Mouse (Mus musculus) frontal cortex, postnatal 10 days (tissue): ENCODE results near the gene Fastkd5.

Source experiments
- DNase-seq, 2 experiments: peaks; one replicate each; pipeline ENCODE4 v3.0.0; 2022; ENCODE audit warnings: low spot score in 2 of 2, mixed read lengths in 1 of 2

The Fastkd5 gene

DNA sequence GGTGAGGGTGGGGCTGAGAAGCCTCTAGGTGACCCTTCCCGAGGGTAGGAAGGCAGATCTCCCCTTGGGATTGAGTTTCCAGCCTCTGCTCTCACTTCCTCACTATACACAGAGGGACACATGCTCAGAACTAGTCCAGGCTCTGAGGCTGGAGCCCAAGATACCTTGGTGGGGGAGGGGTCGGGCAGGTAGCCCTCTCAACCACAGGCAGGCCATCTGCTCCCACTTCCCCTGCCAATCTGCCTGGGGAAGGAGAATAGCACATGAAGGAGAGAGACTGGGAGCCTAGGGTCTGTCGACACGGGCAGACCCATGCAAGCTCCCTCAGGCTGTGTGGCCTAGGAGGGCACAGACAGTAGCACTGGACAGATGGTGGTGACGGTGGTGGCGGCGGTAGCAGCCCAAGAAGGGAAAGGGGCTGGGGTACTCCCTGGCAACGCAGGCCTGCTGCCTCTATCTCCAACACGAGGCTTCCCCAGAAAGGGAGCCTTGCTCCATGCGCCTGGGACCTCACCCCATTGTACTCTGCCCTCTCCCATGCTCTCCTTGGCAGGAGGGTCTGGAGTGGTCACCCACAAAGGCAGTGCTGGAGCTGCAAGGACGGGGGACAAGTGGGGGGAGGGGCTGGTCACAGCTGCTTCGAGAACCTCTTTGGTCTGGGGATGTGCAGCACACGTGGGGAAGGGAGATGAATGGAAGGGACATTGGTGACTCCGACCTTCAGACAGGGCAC is 4.3 kb upstream of the Fastkd5 start:
- DNase-seq, result no peak

DNA sequence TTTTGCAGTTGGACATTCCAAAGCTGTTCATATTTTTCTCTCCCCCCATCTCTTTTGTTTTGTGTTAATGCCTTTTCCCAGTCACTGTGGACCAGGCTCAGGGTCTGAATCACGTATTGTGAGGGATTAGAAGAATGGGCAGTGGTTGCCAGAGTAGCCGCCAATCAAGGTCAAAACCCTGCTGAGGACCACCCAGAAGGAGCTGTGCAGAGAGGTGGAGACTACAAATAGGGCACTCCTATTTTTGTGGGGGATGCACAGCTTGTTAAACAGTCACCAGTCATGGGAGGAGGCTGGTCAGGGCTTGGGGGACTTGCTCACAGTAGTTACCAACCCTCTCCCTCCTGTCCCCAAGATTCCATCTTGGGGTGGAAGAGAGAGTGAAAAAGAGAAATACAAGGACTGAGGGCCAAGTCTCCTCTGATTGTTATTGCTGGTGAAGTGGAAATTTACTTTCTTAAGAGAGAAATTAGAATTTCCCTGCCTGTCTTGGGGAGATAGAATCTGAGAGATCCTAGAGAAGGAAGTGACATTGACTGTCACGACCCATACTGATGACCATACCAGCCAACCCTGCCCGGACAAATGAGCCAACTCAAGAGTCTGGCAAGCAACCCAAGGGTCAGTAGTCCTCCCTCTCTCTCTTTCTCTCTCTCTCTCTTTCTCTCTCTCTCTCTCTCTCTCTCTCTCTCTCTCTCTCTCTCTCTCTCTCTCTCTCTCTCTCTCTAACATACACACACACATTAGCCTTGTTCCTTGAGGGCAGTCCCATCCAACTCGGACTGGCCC is 3.3 kb upstream of the Fastkd5 start:
- no peak for DNase-seq

DNA sequence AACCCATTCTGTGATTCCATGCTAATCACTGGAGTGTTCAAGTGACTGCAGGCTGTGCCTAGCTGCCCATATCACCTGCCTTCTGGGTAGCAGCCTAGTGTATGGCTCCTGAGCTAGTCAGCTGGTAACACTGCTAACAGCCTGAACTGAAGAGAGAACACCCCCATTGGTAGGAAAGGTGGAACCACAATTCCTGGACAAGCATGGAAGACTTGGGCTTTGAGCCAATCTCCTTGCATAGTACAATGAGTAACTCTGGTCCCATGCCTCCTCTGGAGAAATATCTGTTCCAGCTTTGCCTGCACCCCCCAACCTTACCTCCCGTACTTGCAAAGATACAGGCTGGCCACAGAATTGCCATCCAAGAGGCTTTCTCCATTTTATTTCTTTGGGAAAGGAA is 2.6 kb upstream of the Fastkd5 start:
- DNase-seq, result no peak

DNA sequence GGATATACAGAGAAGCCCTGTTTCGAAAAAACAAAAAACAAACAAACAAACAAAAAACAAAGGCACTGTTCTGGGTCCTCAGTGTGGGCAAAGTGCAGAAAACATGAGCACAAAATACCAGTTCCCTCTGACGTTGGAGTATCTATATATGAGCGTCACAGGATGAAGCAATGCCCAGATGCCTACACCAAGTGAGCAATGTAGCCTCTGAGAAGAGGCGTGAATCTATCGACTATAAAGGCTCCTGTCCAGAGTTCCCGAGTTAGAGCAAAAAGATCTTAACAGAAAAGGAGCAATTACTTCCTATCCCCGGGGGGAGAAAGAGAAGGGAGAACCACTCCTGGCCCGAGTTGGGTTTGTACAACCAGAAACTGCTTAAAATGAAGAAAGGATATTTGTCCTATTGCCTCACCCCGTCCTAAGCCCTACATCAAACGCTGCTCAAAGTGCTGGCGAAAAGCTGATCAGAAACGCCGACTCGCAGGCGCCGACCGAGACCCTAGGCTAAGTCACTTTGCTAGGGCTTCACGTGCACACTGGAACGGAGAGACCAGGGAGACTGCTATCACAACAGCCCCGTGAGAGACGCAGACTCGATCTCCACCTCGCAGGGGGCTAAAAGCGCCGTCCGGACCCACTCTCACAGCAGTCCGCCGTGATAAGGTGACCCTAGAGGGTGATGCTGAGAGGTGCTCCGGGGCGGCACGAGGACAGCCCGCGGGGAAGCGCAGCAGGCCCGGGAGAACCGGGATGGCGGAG is 568 bp downstream of the Fastkd5 start:
- DNase-seq, result no peak

DNA sequence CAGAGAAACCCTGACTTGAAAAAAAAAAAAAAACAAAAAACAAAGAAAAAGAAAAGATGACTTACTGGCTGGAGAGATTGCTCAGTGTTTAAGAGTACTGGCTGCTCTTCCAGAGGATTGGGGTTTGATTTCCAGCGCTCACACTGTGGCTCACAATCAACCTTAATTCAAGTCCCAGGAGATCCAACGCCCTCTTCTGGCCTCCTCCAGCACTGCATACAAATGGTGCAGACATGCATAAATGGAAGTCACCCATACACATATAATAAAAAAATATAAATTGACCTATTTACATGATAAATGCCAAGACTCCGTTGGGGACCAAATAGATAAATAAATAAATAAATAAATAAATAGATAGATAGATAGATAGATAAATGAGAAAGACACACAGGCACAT is 1.4 kb downstream of the Fastkd5 start:
- no peak for DNase-seq

DNA sequence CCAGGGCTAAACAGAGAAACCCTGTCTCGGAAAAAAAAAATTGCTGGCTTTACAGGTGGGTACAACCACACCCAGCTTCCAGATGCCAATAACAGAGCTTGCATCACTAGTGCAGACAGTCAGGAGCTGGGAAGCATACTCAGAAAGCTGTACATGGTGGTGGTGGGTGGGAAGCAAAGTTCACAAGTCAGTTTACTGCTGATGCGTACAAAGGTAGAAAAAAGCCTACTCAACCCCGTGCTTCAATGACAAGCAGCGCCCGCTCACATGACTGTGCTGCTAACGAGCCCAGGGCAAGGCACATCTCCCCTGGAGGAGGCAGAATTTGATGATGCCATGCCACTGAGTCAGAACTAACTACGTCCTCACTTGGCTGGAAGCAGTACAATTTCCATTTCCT is 10.9 kb downstream of the Fastkd5 start:
- DNase-seq, result no peak

DNA sequence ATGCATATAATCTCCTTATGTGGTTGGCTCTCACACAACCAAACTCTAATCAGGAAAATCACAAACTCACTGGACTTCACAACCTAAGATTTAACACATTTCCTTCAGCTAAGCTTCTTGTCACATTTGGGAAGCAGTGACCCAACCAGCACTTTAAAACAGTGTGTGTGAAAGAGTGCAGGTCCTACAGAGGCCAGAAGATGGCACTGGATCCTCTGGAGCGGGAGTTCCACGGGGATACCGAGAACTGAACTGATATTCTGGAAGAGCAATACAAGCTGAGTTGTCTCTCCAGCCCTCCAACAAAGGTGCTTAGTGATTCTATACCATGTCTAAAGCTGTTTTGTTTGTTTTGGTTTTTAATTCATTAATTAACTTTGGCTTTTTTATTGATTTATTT is 16.7 kb downstream of the Fastkd5 start:
- DNase-seq, result no peak

DNA sequence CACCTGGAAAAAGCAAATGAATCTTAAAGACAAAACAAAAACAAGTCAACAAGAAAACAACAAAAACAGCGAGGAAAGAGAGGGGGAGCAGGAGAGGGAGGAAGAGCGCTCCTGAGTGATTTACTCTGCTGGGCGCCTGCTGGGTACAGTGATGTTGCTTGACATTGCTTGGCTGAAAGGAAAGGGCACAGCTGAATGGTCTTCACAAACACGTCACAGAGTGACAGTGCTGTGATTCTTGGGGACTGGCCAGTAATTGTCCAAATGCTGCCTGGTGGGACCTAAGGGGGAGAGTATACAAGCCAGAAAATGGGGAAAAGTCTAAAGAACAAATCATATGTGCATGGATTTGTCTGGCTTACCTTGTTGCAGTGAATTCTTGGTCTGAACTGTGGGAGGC is 27.6 kb downstream of the Fastkd5 start:
- no peak for DNase-seq

DNA sequence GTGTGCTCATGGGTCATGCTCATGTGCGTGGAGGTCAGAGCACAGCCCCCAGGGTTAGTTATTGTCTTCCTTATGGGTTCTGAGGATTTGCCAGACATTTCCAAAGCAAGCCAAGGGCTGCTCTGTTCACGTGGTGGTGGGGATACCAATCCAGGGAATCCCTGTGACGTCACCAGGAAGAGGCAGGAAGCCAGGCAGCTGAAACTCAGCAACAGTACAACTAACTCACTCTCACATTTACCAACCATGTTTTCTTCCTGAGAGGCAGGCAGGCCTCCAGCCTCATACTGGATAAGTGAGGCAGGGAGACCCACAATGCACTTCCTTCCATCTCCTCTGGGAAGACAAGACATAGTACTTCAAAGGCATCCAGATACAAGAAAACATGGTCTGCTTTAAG is 31.4 kb downstream of the Fastkd5 start:
- DNase-seq, result no peak

DNA sequence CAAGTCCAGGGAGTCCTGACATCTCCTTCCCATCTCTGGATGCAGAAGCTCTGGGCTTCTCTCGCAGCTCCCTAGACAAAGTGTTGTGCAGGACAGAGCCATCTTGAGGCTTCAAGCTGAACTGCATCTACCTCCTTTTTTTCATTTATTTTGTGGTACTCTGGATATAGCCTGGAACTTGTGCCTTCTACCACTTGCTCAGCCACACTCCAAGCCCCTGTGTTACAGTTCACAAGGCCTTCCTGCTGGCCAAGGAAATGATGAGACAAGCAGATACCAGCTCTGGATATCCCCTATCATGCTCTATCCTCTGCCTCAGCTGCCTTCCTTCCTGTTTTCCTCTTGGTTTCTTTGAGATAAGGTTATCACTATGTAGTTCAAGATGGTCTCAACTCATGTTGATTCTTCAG is 32.2 kb downstream of the Fastkd5 start:
- DNase-seq, result no peak

DNA sequence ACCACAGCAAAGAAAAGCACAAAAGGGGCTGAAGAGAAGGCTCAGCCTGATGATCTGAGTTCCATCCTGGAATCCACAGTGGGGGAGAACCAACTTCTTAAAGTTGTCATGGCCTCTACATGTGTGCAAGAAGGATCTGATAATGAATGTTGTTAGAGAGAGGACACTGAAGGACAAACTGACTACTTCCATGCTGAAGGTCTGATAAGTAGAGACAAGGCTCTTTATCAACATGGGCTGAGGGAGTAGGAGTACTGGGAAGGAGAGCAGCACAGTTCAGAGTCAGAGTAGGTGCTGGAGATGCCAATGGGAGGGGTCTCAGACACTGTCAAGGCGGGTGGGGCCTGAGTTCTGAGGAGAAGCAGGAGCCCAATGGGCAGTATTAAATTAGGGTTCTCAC is 34.2 kb downstream of the Fastkd5 start:
- no peak for DNase-seq

DNA sequence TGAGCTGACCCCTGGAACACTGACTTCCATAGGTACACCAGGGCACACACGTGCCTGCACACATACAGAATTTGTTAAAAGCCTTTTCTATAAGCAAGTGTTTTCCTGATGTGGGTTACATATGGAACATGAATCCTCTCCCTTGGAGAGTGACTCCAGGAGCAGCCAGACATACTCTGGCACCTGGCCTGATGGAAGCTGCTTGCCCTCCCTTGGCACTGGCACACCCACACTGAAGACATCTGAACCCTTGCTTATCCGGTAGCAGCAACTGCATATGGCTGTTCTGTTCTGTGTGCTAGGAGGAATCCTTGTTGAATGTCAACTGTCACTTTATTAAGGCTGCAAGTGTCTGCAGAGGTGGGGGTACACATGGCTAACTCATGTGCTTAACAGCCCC is 38.8 kb downstream of the Fastkd5 start:
- DNase-seq, result no peak

DNA sequence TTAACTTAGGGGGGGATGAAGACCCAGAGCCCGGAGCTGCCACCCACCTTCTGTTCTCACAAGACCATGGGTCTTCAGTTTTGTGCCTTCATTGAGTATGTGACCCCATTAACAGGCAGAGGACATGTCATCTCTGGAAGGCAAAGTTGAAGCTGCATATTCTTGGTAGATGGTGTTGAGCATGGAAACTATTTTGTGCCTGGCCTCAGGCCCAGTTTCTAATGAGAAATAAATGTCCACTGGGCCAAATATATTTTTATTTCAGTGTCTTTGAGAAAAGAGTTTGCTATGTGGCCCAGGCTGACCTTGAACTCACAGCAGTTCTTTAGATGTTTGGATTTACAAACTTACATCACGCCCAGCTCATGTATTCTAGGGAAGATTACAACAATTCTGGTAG is 40.1 kb downstream of the Fastkd5 start:
- no peak for DNase-seq

DNA sequence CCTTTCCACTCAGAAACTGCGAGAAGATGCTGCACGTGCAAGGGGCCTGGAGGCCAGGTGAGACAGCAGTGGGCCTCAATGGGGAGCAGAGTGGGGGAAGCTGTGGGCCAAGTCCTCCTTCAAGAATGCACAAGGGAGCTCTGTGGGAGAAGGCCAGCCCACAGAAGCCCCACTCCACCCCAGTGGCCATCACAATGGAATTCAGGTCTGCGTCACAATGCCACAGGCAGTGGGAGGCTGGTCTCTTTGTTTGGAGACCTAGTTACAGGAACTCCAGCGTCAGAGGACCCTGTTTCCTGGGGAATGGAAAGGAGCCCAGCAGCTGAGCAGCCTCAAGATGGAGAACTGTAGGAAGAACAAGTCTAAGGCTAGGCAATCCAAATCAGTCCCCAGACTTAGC is 40.7 kb downstream of the Fastkd5 start:
- no peak for DNase-seq

DNA sequence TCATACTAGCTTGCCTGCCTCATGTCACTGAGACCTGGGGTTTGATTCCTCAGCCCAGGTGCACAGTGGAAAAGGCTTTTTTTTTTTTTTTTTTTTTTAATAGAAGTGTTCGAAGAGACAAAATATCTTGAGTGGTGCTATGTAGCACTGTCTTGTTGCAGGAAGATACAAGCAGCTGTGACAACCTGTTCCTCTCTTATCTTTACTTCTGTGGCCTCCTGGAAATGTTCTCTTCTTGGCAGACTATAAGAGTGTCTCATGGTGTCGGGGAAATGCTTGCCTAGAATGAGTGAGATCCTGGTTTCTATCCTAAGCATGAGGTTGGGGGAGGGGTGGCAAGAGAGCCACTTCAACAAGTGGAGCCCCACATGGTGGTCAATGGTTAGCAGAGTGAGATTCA is 41.5 kb downstream of the Fastkd5 start:
- no peak for DNase-seq

DNA sequence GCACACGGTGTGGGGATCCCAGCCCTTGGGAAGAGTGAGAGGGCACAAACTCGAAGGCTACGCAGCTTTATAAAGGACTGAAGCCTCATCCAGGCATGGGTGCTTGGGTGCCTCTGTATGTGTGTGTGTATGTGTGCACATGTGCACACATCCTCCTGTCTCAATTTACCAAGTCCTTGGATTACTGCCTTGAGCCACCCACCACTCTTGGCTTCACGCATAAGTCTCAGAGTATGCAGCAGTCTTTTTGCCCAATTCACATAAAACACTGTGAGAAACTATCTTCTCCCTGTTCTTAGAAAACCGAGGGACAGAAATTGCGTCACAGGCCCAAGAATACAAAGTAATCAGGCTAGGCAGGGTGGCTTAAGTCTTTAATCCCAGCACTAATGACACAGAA is 43.8 kb downstream of the Fastkd5 start:
- DNase-seq, result no peak

DNA sequence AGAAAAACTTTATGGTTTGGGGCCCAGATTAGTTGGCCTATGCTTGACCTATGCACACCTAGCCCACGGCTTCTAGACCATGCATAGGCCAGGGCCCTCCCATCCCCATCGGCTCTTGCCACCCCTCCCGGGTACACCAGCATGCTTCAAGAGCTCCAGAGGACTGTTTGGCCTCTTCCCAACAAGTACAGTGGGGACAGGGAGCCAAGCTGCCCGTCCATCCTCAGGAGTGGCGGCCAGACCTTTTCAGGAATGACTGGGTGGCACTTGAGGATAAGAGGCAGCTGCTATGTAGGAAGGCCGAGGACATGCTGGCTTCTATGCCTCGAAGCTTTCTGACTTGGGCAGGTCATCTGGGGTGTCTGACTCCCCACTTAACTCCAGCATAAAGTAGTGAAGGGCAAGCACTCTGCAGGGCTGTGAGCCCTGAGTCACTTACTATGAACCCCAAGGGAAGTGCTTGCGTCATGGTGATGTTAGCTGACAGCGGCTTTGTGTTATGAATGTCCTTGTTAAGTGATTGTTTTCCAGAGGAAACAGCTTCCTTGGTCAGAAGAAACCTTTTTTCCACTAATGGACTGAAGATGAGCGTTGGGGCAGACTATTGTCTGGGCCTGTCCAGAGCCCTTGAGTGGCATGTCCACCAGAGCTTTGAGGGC is 45.8 kb downstream of the Fastkd5 start:
- DNase-seq, result no peak

DNA sequence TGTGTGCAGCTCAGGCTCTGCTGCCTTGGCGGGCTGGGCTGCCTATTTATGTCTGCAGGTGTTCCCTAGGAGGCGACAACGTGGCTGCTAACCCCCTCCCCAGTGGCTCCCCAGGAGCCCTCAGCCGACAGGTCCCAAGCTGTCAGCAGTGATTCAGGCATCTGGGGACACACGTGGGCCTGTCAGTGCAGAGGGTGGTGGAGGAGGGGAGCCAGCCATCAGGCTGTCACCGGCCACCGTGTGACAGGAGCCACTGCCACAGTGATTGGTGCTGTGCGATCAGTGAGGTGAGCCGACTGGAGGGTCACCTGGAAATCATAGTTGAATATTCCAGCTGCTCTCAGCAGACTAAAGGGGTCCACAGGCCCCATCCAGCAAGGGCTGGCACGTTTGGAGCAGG is 47.3 kb downstream of the Fastkd5 start, which contains the start of gene Avp:
Gene Avp, minus strand, starts transcription at position 3 of the 400 bp plus-strand sequence.
- no peak for DNase-seq

DNA sequence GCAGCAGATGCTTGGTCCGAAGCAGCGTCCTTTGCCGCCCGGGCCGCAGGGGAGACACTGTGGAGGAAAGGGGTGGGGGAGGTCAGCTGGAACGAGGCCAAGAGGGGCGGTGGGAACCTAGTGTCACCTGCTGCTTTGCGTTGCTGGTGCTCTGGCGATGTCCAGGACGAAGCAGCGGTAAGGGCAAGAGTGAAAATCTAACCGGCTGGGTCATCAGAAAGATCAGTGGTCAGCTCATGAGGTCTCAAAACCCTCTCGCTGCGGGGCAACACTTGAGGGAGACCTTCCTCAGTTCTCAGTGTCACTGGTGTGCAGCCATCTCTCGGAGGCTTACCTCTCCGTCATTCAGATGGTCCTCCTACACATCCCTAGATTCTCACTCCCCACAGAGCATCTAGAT is 48.6 kb downstream of the Fastkd5 start:
- no peak for DNase-seq

DNA sequence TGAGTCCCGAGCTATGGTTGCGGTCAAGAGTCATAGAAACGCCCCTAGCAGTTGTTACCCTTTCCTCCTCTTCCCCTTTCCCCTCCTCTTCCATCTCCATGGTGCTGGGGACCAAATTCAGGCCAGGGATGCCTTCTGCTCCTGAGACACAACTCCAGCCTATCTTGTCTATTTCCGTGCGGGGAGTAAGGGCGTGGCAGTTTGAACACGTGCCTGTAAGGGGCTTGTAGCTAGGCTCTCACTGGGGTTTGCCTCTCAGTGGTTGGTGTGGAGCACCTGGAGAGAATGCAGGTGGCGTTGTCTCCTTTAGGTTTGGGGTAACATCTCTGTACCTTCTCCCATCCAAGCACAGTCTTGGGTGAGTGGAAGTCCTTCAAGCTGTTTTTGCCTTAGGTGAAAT is 50.0 kb downstream of the Fastkd5 start:
- no peak for DNase-seq

DNA sequence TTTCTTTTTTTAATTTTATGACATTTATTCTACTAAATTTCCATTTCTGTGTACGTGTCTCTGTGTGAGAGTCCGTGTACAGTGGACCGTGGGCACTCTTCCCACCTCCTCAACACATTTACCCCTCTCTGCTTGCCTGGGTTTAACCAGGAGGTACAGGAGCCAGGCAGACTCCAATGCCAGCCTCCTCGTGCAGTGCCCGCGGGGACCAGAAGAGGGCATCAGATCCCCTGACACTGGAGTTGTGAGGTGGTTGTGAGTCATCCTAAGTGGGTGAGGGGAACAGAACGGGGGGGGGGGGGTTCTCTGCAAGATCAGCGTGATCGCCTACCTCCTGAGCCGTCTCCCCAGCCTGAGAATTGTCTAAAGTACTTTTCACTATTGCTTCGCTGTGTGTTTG is 51.7 kb downstream of the Fastkd5 start:
- peak in 1 of 2 experiments; percentile 45 for DNase-seq

DNA sequence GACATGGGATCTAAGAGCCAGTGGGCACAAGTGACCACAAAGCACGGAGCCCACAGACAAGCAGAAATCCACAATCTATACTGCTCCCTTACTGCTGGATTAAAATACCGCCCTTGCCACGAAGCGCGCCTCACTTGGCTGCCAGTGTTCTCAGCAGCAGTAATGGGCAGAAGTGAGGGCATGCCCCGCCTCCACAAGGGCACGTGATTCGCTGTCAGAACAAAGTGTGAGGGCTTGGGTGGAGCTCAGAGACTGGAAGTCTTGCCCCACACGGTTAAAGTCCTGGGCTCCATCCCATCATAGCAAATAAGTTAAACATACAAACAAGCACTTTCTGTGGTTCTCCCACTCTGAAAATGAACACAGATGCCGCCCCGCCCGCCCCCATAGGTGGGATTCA is 52.2 kb downstream of the Fastkd5 start:
- DNase-seq, result no peak
